Mouse (Mus musculus) neural tube, embryonic 13.5 days (tissue): ENCODE data around the gene Col7a1. TPM values are rescaled to one million over a fixed set of nuclear protein-coding genes. Genes with fewer than 3 reads are reported as not detected.

Source experiments
- ATAC-seq: fragments of 200-750 bp; cut with Nextera tagmentation; 2 replicates; pipeline ENCODE4 v1.8.0; 2017; ENCODE audit warnings: low read depth, mild to moderate bottlenecking, moderate TSS enrichment, moderate library complexity
- H3K27ac ChIP-seq: fragments of 300-500 bp; sonication (generic); replicated peaks from 2 replicates; pipeline ENCODE4 v1.5.1; 2015; ENCODE audit warnings: moderate library complexity, mild to moderate bottlenecking, inconsistent platforms
- H3K27me3 ChIP-seq: fragments of 300-500 bp; sonication (generic); 2 replicates; pipeline ENCODE4 v1.6.1; 2015; ENCODE audit warnings: mild to moderate bottlenecking, inconsistent platforms
- H3K36me3 ChIP-seq: fragments of 300-500 bp; sonication (generic); 2 replicates; pipeline ENCODE4 v1.6.1; 2015; ENCODE audit warnings: mild to moderate bottlenecking, inconsistent platforms
- H3K4me1 ChIP-seq: fragments of 300-500 bp; sonication (generic); replicated peaks from 2 replicates; pipeline ENCODE4 v1.6.1; 2015; ENCODE audit warnings: inconsistent platforms
- H3K4me2 ChIP-seq: fragments of 300-500 bp; sonication (generic); 2 replicates; pipeline ENCODE4 v1.6.1; 2015; ENCODE audit warnings: inconsistent platforms, mild to moderate bottlenecking, moderate library complexity
- H3K4me3 ChIP-seq: fragments of 300-500 bp; sonication (generic); 2 replicates; pipeline ENCODE4 v1.5.1; 2015; ENCODE audit warnings: mild to moderate bottlenecking, inconsistent platforms
- H3K9ac ChIP-seq: fragments of 300-500 bp; sonication (generic); 2 replicates; pipeline ENCODE4 v1.6.1; 2015; ENCODE audit warnings: moderate library complexity, mild to moderate bottlenecking, inconsistent platforms
- H3K9me3 ChIP-seq: fragments of 300-500 bp; sonication (generic); 2 replicates; pipeline ENCODE4 v1.6.1; 2016; ENCODE audit warnings: inconsistent platforms
- WGBS: fragments of 180-500 bp; shearing (Covaris S2); methylation state at CpG from one replicate; pipeline ENCODE4 v1.1.7; 2015; 5-methylcytosine and 5-hydroxymethylcytosine counted together
- polyA plus RNA-seq: library from polyadenylated mRNA; unstranded; fragments of >200 nt; fragmentation: Nextera tagmentation; extraction: Ambion mirVana; gene quantifications from 2 replicates; pipeline ENCODE4 v1.2.1, GENCODE M21; 2015

The Col7a1 gene
- polyA plus RNA-seq = 1.7 and 2.2 TPM in 2 replicates

GRCm38 (mm10) chr9:108953081-108953636 is at the start of gene Col7a1:
TSS of gene Col7a1 (plus strand) at chr9:108953586.
- no peak for ATAC-seq

GRCm38 (mm10) chr9:108912308-108912707 is 41.1 kb upstream of the Col7a1 start:
- Histone ChIP-seq H3K9me3 (no peaks in the 10 kb centered on the region), H3K27ac (no peak overlapping the region), H3K36me3 (no peaks in the 10 kb centered on the region), H3K9ac (no peak overlapping the region), H3K4me3 (no peak overlapping the region), H3K27me3 (no peaks in the 10 kb centered on the region), H3K4me2 (no peak overlapping the region), H3K4me1 (peaks cover 13% of the 10 kb centered on the region)
- ATAC-seq = no peak
- 74% methylated on average over 6 of the region's 6 CpGs for WGBS

More at GRCm38 (mm10) chr9:108953081-108953636, at the start of gene Col7a1:
- WGBS = 11% methylated on average over 15 of the region's 15 CpGs
- no peak within 1 kb of the TSS for H3K4me3 ChIP-seq
- H3K4me1 ChIP-seq = peaks cover 3% of the 10 kb centered on the region; the same call in 1 of the 2 replicates
- no peak within 1 kb of the TSS for H3K9ac ChIP-seq
- H3K4me2 ChIP-seq = peak within 1 kb of the TSS; percentile 30; the same call in 1 of the 2 replicates
- H3K27ac ChIP-seq = no peak within 1 kb of the TSS
- H3K36me3 ChIP-seq = peaks cover 31% of the 10 kb centered on the region
- peaks cover 28% of the 10 kb centered on the region for H3K27me3 ChIP-seq
- no peaks in the 10 kb centered on the region for H3K9me3 ChIP-seq

- Histone ChIP-seq H3K27ac (no peak overlapping the region), H3K4me3 (no peak overlapping the region), H3K4me1 (peaks cover 13% of the 10 kb centered on the region), H3K9ac (no peak overlapping the region), H3K9me3 (no peaks in the 10 kb centered on the region), H3K36me3 (no peaks in the 10 kb centered on the region), H3K27me3 (no peaks in the 10 kb centered on the region), H3K4me2 (no peak overlapping the region)
- ATAC-seq = no peak
- WGBS = 89% methylated on average over 7 of the region's 7 CpGs
Observed at GRCm38 (mm10) chr9:108913161-108913560, 40.2 kb upstream of the Col7a1 start.

GRCm38 (mm10) chr9:108913621-108914020 is 39.8 kb upstream of the Col7a1 start:
- H3K9me3 ChIP-seq = no peaks in the 10 kb centered on the region
- H3K4me3 ChIP-seq = no peak overlapping the region
- H3K36me3 ChIP-seq = no peaks in the 10 kb centered on the region
- H3K27ac ChIP-seq = 0 out of 2 replicates have a peak overlapping the region, but pooled peaks have one; percentile 13
- H3K4me1 ChIP-seq = peaks cover 13% of the 10 kb centered on the region
- 74% methylated on average over 10 of the region's 10 CpGs for WGBS
- H3K4me2 ChIP-seq = no peak overlapping the region
- H3K9ac ChIP-seq = no peak overlapping the region
- ATAC-seq = no peak
- H3K27me3 ChIP-seq = no peaks in the 10 kb centered on the region

GRCm38 (mm10) chr9:108914491-108914890 is 38.9 kb upstream of the Col7a1 start, which contains the start of gene Tmem89:
TSS of gene Tmem89 (plus strand) at chr9:108914619.
- peaks cover 13% of the 10 kb centered on the region for H3K4me1 ChIP-seq
- ATAC-seq = peak; percentile 92
- no peak within 1 kb of the TSS for H3K9ac ChIP-seq
- H3K4me3 ChIP-seq = no peak within 1 kb of the TSS
- no peaks in the 10 kb centered on the region for H3K9me3 ChIP-seq
- H3K36me3 ChIP-seq = no peaks in the 10 kb centered on the region
- no peaks in the 10 kb centered on the region for H3K27me3 ChIP-seq
- 0 out of 2 replicates have a peak within 1 kb of the TSS, but pooled peaks have one; percentile 13 for H3K27ac ChIP-seq
- WGBS = 53% methylated on average over 6 of the region's 6 CpGs
- H3K4me2 ChIP-seq = no peak within 1 kb of the TSS

GRCm38 (mm10) chr9:108925897-108926296 is 27.5 kb upstream of the Col7a1 start:
- Histone ChIP-seq H3K4me3 (no peak overlapping the region), H3K27ac (no peak overlapping the region), H3K9me3 (no peaks in the 10 kb centered on the region), H3K4me2 (no peak overlapping the region), H3K4me1 (no peaks in the 10 kb centered on the region), H3K9ac (no peak overlapping the region), H3K27me3 (no peaks in the 10 kb centered on the region; the same call in 1 of the 2 replicates), H3K36me3 (no peaks in the 10 kb centered on the region)
- no peak for ATAC-seq
- 70% methylated on average over 8 of the region's 8 CpGs for WGBS

- H3K4me3 ChIP-seq = no peak overlapping the region
- no peak overlapping the region for H3K9ac ChIP-seq
- H3K27ac ChIP-seq = no peak overlapping the region
- no peaks in the 10 kb centered on the region for H3K9me3 ChIP-seq
- WGBS = 87% methylated on average over 3 of the region's 3 CpGs
- H3K4me2 ChIP-seq = no peak overlapping the region
- H3K27me3 ChIP-seq = no peaks in the 10 kb centered on the region; the same call in 1 of the 2 replicates
- no peaks in the 10 kb centered on the region for H3K36me3 ChIP-seq
- no peak for ATAC-seq
- no peaks in the 10 kb centered on the region for H3K4me1 ChIP-seq
Observed at GRCm38 (mm10) chr9:108928424-108928823, 25.0 kb upstream of the Col7a1 start.

GRCm38 (mm10) chr9:108935991-108936390 is 17.4 kb upstream of the Col7a1 start:
- H3K9ac ChIP-seq = no peak overlapping the region
- no peak overlapping the region for H3K27ac ChIP-seq
- no peaks in the 10 kb centered on the region for H3K27me3 ChIP-seq
- 0 out of 2 replicates have a peak, but pooled peaks have one; percentile 4 for ATAC-seq
- peak overlapping the region; percentile 32; the same call in 1 of the 2 replicates for H3K4me2 ChIP-seq
- H3K4me1 ChIP-seq = peaks cover 11% of the 10 kb centered on the region
- H3K4me3 ChIP-seq = peak overlapping the region; percentile 90
- no peaks in the 10 kb centered on the region for H3K9me3 ChIP-seq
- H3K36me3 ChIP-seq = peaks cover 29% of the 10 kb centered on the region
- 20% methylated on average over 3 of the region's 3 CpGs for WGBS

GRCm38 (mm10) chr9:108936418-108937364 is 16.7 kb upstream of the Col7a1 start, which contains the start of gene Uqcrc1:
TSS of gene Uqcrc1 (plus strand) at chr9:108936633.
- Histone ChIP-seq H3K9ac (peak within 1 kb of the TSS; percentile 91), H3K4me3 (peak within 1 kb of the TSS; percentile 90), H3K27ac (peak within 1 kb of the TSS; percentile 63), H3K36me3 (peaks cover 36% of the 10 kb centered on the region), H3K4me1 (peaks cover 11% of the 10 kb centered on the region), H3K27me3 (no peaks in the 10 kb centered on the region), H3K9me3 (no peaks in the 10 kb centered on the region), H3K4me2 (peak within 1 kb of the TSS; percentile 81)
- peak; percentile 90 for ATAC-seq
- WGBS = 2% methylated on average over 57 of the region's 58 CpGs

GRCm38 (mm10) chr9:108945111-108945510 is 8.3 kb upstream of the Col7a1 start:
- 88% methylated on average over 9 of the region's 9 CpGs for WGBS

GRCm38 (mm10) chr9:108945608-108946007 is 7.8 kb upstream of the Col7a1 start:
- peaks cover 95% of the 10 kb centered on the region for H3K36me3 ChIP-seq
- no peak overlapping the region for H3K4me3 ChIP-seq
- 92% methylated on average over 5 of the region's 5 CpGs for WGBS

More at GRCm38 (mm10) chr9:108945111-108945510, 8.3 kb upstream of the Col7a1 start:
- no peaks in the 10 kb centered on the region for H3K9me3 ChIP-seq
- no peak overlapping the region for H3K4me2 ChIP-seq
- peaks cover 95% of the 10 kb centered on the region for H3K36me3 ChIP-seq
- no peak for ATAC-seq
- H3K9ac ChIP-seq = no peak overlapping the region
- no peak overlapping the region for H3K27ac ChIP-seq
- no peaks in the 10 kb centered on the region for H3K27me3 ChIP-seq
- no peak overlapping the region for H3K4me3 ChIP-seq
- H3K4me1 ChIP-seq = 0 out of 2 replicates have a peak, but pooled peaks cover 3% of the 10 kb centered on the region

More at GRCm38 (mm10) chr9:108945608-108946007, 7.8 kb upstream of the Col7a1 start:
- Histone ChIP-seq H3K27me3 (no peaks in the 10 kb centered on the region), H3K9ac (no peak overlapping the region), H3K27ac (no peak overlapping the region), H3K9me3 (no peaks in the 10 kb centered on the region), H3K4me1 (0 out of 2 replicates have a peak, but pooled peaks cover 3% of the 10 kb centered on the region), H3K4me2 (no peak overlapping the region)
- ATAC-seq = no peak
